Mouse (Mus musculus) lung, adult 2 months (tissue): ENCODE measurements at regions not wholly inside any gene's neighbourhood (a gene's known extent, or its start where the extent isn't known, plus 50 kb on each side); places are given as distances from the start of the nearest gene placed in this dataset.
"Not testable (repeated sequence)": the region's sequence is repeated elsewhere in the genome, so short reads cannot be mapped to it uniquely, and the experiment has no call there.

Experiments
- DNase-seq: peaks from one replicate; pipeline ENCODE4 v3.0.0; 2022
- H3K4me1 ChIP-seq: fragments of 200-500 bp; 2 replicates; pipeline ENCODE4 v1.6.1; 2011; ENCODE audit warnings: low read length; ENCODE audit not compliant: control insufficient read depth, insufficient read depth
- H3K4me3 ChIP-seq: fragments of 200-500 bp; replicated peaks from 2 replicates; pipeline ENCODE3; 2011; ENCODE audit warnings: low read depth, mild to moderate bottlenecking, control low read depth, low read length; ENCODE audit errors: extremely low read depth
- CTCF ChIP-seq: fragments of 200-500 bp; IDR thresholded peaks from 2 replicates; pipeline ENCODE4 v1.5.1; 2011; ENCODE audit warnings: mild to moderate bottlenecking, low read length, control low read depth; ENCODE audit not compliant: insufficient read depth
- POLR2A ChIP-seq: fragments of 200-500 bp; IDR thresholded peaks from 2 replicates; pipeline ENCODE4 v1.6.1; 2011; ENCODE audit warnings: low read depth, mild to moderate bottlenecking, control low read depth, low read length, borderline replicate concordance; ENCODE audit errors: extremely low read depth
- WGBS: fragments of 180-500 bp; shearing (Covaris S2); methylation state at CpG from one replicate; pipeline ENCODE4 v1.1.7; 2018; 5-methylcytosine and 5-hydroxymethylcytosine counted together

GRCm38 (mm10) chr13:5022439-5022838, 413.5 kb upstream of the Akr1e1 start:
- WGBS, result 88% methylated on average over 7 of the region's 7 CpGs
- no peak for DNase-seq
- H3K4me3 ChIP-seq, result no peak overlapping the region
- no peak for TF ChIP-seq CTCF
- TF ChIP-seq POLR2A, result no peak
- no peaks in the 10 kb centered on the region for H3K4me1 ChIP-seq

- Histone ChIP-seq H3K4me1 (no peaks in the 10 kb centered on the region), H3K4me3 (no peak overlapping the region)
- TF ChIP-seq POLR2A, result no peak
- no peak for TF ChIP-seq CTCF
- 37% methylated on average over 2 of the region's 2 CpGs for WGBS
- no peak for DNase-seq
Observed at GRCm38 (mm10) chr13:5059859-5060258, 450.9 kb upstream of the Akr1e1 start.

GRCm38 (mm10) chr13:5060462-5060861, 451.5 kb upstream of the Akr1e1 start:
- no peak overlapping the region for H3K4me3 ChIP-seq
- WGBS, result 20% methylated on average over 2 of the region's 2 CpGs
- DNase-seq, result no peak
- TF ChIP-seq POLR2A (no peak), CTCF (no peak)
- no peaks in the 10 kb centered on the region for H3K4me1 ChIP-seq

- no peak overlapping the region for H3K4me3 ChIP-seq
- DNase-seq, result no peak
- 75% methylated on average over 5 of the region's 5 CpGs for WGBS
- TF ChIP-seq POLR2A (no peak), CTCF (no peak)
- H3K4me1 ChIP-seq, result no peaks in the 10 kb centered on the region
Observed at GRCm38 (mm10) chr13:5107454-5107853, 498.5 kb upstream of the Akr1e1 start.

GRCm38 (mm10) chr13:5154911-5155310, 545.9 kb upstream of the Akr1e1 start:
- H3K4me1 ChIP-seq, result no peaks in the 10 kb centered on the region
- DNase-seq, result no peak
- no peak overlapping the region for H3K4me3 ChIP-seq
- WGBS, result 86% methylated on average over 3 of the region's 3 CpGs
- TF ChIP-seq CTCF (no peak), POLR2A (no peak)

GRCm38 (mm10) chr13:5159765-5160684, 551.1 kb upstream of the Akr1e1 start:
- no peak overlapping the region for H3K4me3 ChIP-seq
- H3K4me1 ChIP-seq, result no peaks in the 10 kb centered on the region
- no peak for TF ChIP-seq POLR2A
- no peak for TF ChIP-seq CTCF
- WGBS, result 47% methylated on average over 5 of the region's 5 CpGs
- no peak for DNase-seq

GRCm38 (mm10) chr13:5166716-5167115, 557.7 kb upstream of the Akr1e1 start:
- TF ChIP-seq CTCF (no peak), POLR2A (no peak)
- DNase-seq, result no peak
- Histone ChIP-seq H3K4me3 (no peak overlapping the region), H3K4me1 (no peaks in the 10 kb centered on the region)
- WGBS, result 44% methylated on average over 2 of the region's 2 CpGs

- TF ChIP-seq CTCF, result no peak
- TF ChIP-seq POLR2A, result no peak
- H3K4me3 ChIP-seq, result no peak overlapping the region
- 87% methylated on average over 4 of the region's 4 CpGs for WGBS
- no peak for DNase-seq
- no peaks in the 10 kb centered on the region for H3K4me1 ChIP-seq
Observed at GRCm38 (mm10) chr13:5178996-5179395, 570.0 kb upstream of the Akr1e1 start.

GRCm38 (mm10) chr13:5179552-5179951, 570.6 kb upstream of the Akr1e1 start:
- Histone ChIP-seq H3K4me1 (no peaks in the 10 kb centered on the region), H3K4me3 (no peak overlapping the region)
- TF ChIP-seq POLR2A (no peak), CTCF (no peak)
- no peak for DNase-seq
- 65% methylated on average over 2 of the region's 2 CpGs for WGBS

GRCm38 (mm10) chr13:5185237-5185800, 576.3 kb upstream of the Akr1e1 start:
- H3K4me3 ChIP-seq, DNase-seq, H3K4me1 ChIP-seq: not testable (repeated sequence)
- 81% methylated on average over 1 of the region's 1 CpGs for WGBS
